Mouse (Mus musculus): ENCODE data around the gene Olfr304. TPM values are rescaled to one million over a fixed set of nuclear protein-coding genes. Genes with fewer than 3 reads are reported as not detected.
"Not testable (repeated sequence)": the region's sequence is repeated elsewhere in the genome, so short reads cannot be mapped to it uniquely, and the experiment has no call there.

The Olfr304 gene
- not detected in 2 replicates for polyA plus RNA-seq (2015; fragmentation: Nextera tagmentation; extraction: Ambion mirVana)

DNA sequence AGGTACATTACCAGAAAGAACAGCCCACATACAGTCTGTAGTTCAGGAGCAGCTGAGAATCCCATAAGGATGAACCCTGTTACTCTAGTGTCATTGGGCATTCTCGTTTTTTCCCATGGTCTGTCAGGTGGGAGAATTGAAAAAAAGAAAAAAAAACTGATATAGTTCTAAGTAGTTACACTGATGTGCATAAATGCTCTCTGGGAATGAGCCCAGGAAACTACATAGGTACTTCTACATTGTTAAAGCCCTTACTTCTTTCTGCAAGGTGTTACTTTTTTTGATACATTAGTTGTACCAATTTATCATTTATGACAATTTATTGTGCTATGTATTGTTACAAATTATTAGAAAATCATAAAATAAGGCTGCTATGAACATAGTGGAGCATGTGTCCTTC, at the start of gene Olfr304:
Gene Olfr304 (minus strand): TSS at position 101 of the 400 bp plus-strand sequence.
- Histone ChIP-seq H3K36me3 (no peaks in the 10 kb centered on the region), H3K9me3 (no peaks in the 10 kb centered on the region), H3K9ac (no peak within 1 kb of the TSS), H3K27ac (no peak within 1 kb of the TSS), H3K27me3 (no peaks in the 10 kb centered on the region), H3K4me2 (no peak within 1 kb of the TSS), H3K4me1 (replicated peaks) (no peaks in the 10 kb centered on the region), H3K4me3 (no peak within 1 kb of the TSS)
- ATAC-seq (ENCODE audit: low FRiP score), result no peak
- 88% methylated on average over 1 of the region's 1 CpGs for WGBS

DNA sequence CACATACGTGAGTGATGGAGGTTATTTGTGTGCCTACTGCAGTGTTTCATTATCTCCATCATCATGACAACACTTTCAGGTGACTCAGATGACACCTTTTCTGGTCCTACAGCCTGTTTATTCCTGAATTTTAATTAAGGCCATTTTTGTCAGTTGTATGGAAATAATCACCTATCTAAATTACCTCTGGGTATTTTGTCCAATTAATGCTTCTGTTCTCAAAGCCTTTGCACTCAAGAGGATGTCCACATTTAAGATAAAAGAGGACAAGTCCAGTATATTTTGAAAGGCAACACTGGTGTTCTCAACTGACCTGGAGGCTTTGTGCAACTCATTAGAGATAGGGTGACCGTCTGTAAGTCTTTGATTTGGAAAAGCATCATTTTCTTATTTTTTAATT, 17.1 kb upstream of the Olfr304 start, which contains the start of gene Olfr301:
Gene Olfr301 (plus strand): TSS at position 301 of the 400 bp plus-strand sequence.
- no peak within 1 kb of the TSS for H3K27ac ChIP-seq
- no peak within 1 kb of the TSS for H3K4me2 ChIP-seq
- no peaks in the 10 kb centered on the region for H3K9me3 ChIP-seq
- H3K9ac ChIP-seq, result no peak within 1 kb of the TSS
- ATAC-seq (ENCODE audit: low FRiP score), result no peak
- H3K4me1 ChIP-seq (replicated peaks), result no peaks in the 10 kb centered on the region
- H3K4me3 ChIP-seq, result no peak within 1 kb of the TSS
- no peaks in the 10 kb centered on the region for H3K27me3 ChIP-seq
- H3K36me3 ChIP-seq, result no peaks in the 10 kb centered on the region
- WGBS, result 88% methylated on average over 2 of the region's 2 CpGs

DNA sequence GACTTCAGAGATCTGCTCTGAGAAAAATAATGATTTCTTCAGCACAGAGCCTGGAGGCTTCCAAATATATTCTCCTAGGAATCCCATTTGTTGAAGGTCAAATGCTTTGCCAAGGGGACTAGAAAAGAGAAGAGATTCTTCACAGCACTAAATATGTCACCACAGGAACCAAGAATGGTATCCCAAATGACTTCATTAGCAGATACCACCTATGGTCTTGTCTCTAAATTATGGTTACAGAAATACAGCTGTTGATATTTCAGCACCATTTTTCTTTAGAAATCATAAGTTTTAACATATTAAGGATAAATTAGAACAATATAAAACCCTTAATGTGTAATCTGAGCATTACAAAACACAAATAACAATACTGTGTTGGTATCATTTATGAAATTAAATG, 11.2 kb upstream of the Olfr304 start, which contains the start of gene Olfr303:
Gene Olfr303 (minus strand): TSS at position 101 of the 400 bp plus-strand sequence.
- no peak within 1 kb of the TSS for H3K9ac ChIP-seq
- H3K4me3 ChIP-seq, result no peak within 1 kb of the TSS
- H3K27me3 ChIP-seq, result no peaks in the 10 kb centered on the region
- no peak within 1 kb of the TSS for H3K4me2 ChIP-seq
- H3K27ac ChIP-seq, result no peak within 1 kb of the TSS
- no peaks in the 10 kb centered on the region for H3K4me1 ChIP-seq (replicated peaks)
- H3K36me3 ChIP-seq, result no peaks in the 10 kb centered on the region
- H3K9me3 ChIP-seq, result no peaks in the 10 kb centered on the region
- ATAC-seq (ENCODE audit: low FRiP score), result no peak

DNA sequence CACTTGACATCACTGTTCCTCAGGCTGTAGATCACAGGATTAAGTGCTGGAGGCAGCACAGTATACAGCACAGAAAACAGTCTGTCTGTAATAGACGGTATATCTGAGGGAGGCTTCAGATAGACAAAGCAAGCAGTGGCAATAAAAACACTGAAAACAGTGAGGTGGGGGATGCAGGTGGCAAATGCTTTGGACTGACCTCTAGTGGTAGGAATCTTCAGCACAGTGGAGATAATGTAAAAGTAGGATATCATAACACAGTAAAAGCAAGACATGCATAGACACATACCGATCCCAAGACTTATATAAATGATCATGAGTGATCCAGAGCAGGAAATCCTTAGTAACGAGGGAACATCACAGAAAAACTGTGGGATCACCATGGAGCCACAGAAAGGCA, 689 bp downstream of the Olfr304 start:
- no peaks in the 10 kb centered on the region for H3K36me3 ChIP-seq
- no peak for ATAC-seq (ENCODE audit: low FRiP score)
- no peak overlapping the region for H3K9ac ChIP-seq
- no peak overlapping the region for H3K4me2 ChIP-seq
- 80% methylated on average over 3 of the region's 3 CpGs for WGBS
- no peaks in the 10 kb centered on the region for H3K4me1 ChIP-seq (replicated peaks)
- no peaks in the 10 kb centered on the region for H3K27me3 ChIP-seq
- no peak overlapping the region for H3K4me3 ChIP-seq
- H3K27ac ChIP-seq, result no peak overlapping the region
- H3K9me3 ChIP-seq, result no peaks in the 10 kb centered on the region

DNA sequence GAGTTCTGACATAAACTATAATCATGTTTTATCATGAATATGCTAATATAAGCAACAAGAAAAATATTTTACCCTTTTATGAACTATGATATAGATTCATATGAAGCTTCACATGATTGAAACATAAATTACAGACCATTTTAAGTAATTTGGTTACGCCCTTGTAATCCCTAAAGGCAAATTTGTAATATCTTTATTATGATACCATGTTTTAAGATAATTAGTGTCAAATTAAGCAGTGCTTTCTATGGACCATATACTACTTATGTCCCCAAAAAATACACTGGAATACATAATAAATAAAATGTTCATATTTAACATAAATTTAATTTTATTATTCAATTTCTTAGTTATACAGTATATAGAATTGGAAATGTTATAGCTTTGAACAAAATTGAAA, 19.6 kb downstream of the Olfr304 start, which contains the start of gene Olfr305:
Gene Olfr305 (minus strand): TSS at position 101 of the 400 bp plus-strand sequence.
- no peak for ATAC-seq (ENCODE audit: low FRiP score)
- Histone ChIP-seq H3K27me3 (no peaks in the 10 kb centered on the region), H3K4me2 (no peak within 1 kb of the TSS), H3K4me3 (no peak within 1 kb of the TSS), H3K4me1 (replicated peaks) (no peaks in the 10 kb centered on the region), H3K9me3 (no peaks in the 10 kb centered on the region), H3K9ac (no peak within 1 kb of the TSS), H3K27ac (no peak within 1 kb of the TSS), H3K36me3 (no peaks in the 10 kb centered on the region)
- WGBS, result 81% methylated on average over 1 of the region's 1 CpGs

DNA sequence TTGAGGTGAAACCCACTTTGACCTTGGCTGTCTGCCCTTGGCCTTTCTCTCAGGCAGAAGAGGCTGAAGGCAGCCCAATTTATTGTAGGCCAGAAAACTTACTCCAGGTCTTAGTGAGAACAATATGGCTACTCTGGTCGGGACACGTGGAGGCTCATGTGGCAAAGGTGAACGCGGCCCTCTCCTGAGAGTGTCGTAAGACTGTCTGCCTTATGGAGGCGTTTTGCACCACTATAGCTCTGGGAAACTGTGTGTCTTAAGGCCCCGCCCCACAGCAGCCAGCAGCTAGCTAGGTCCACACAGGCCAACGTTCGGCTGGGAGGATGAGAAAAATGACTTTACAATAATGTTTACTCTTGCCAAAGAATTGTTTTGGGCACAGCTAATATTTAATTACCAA, 40.2 kb downstream of the Olfr304 start:
- not testable (repeated sequence) for H3K4me2 ChIP-seq; ATAC-seq (ENCODE audit: low FRiP score); H3K27ac ChIP-seq; H3K36me3 ChIP-seq; H3K27me3 ChIP-seq; H3K9me3 ChIP-seq; H3K4me1 ChIP-seq (replicated peaks); H3K9ac ChIP-seq; H3K4me3 ChIP-seq
- WGBS, result 90% methylated on average over 9 of the region's 9 CpGs

DNA sequence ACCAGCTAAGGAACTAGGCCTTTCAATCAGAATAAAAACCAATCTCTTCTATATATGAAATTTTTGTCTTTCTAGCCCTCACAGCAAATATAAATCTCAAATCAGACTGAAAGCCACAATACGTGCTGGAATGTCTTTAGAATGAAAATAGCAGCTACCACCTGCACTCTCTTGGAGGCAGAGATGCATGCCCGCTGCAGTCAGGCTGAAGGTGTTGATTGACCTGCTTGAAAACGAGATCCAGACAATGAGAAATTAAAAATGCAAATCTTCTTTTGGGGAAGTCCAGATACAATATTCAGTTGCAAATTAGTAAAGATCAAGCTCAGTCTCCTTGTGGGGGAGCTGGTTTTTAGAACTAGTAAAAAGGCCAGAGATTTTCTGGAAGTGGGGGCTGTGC, 42.2 kb downstream of the Olfr304 start:
- ATAC-seq (ENCODE audit: low FRiP score), result no peak
- H3K27me3 ChIP-seq, result no peaks in the 10 kb centered on the region
- no peak overlapping the region for H3K4me2 ChIP-seq
- H3K9me3 ChIP-seq, result no peaks in the 10 kb centered on the region
- no peak overlapping the region for H3K9ac ChIP-seq
- 74% methylated on average over 3 of the region's 3 CpGs for WGBS
- H3K4me1 ChIP-seq (replicated peaks), result no peaks in the 10 kb centered on the region
- H3K4me3 ChIP-seq, result no peak overlapping the region
- no peaks in the 10 kb centered on the region for H3K36me3 ChIP-seq
- no peak overlapping the region for H3K27ac ChIP-seq

DNA sequence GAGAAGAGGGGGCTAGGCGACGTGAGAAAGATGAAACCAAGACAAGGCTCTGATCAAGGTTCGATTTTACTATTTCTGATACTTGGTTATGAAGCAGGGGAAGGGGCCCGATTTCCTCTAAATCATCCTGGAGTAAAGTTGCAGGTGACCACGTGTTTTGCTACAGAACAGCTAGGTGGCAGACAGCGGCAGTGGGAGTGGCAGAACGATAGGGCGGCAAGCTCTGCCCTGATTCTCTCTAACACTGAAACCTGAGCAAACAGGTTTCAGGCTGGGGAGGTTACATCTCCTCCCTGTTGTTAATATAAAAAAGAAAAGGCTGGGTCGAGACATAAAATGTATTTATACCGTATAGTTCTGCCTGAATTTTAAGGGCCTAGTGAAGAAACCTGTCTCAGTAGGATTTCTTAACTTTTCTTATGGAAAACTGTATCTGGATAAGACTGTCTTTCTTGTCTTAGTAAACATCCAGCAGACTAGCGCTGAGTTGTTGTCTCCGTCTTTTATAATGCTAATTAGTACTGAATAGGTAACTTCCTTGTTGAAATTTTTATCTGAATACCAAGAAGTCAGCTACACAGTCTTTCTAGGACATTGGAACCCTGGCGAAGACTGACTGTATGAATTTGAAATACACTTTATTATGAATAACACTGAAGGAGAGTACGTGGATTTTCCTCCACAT, 43.4 kb downstream of the Olfr304 start:
- Histone ChIP-seq H3K27me3 (no peaks in the 10 kb centered on the region), H3K9ac (no peak overlapping the region), H3K4me3 (no peak overlapping the region), H3K27ac (no peak overlapping the region), H3K9me3 (no peaks in the 10 kb centered on the region), H3K36me3 (no peaks in the 10 kb centered on the region), H3K4me2 (no peak overlapping the region), H3K4me1 (replicated peaks) (no peaks in the 10 kb centered on the region)
- ATAC-seq (ENCODE audit: low FRiP score), result no peak
- WGBS, result 82% methylated on average over 14 of the region's 14 CpGs

DNA sequence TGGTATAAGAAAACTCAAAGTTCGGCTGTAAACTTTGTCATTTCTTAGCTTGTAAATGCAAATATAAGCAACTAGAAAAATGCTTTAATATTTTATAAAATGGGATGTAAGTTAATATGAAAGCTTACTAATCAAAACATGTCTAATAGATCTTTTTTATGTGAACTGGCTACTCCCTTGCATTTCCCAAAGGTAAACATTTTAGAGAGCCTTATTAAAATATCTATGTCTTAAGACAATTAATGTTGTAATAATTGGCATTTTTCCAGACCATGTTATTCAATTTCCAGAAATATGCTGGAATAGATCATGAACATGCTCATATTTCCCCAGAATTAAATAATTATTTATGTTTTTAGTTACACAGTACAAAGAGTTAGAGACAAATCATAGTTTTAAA, 49.0 kb downstream of the Olfr304 start, which contains the start of gene Olfr307:
Gene Olfr307 (minus strand): TSS at position 101 of the 400 bp plus-strand sequence.
- H3K4me1 ChIP-seq (replicated peaks), result no peaks in the 10 kb centered on the region
- H3K27ac ChIP-seq, result no peak within 1 kb of the TSS
- no peak within 1 kb of the TSS for H3K9ac ChIP-seq
- H3K9me3 ChIP-seq, result no peaks in the 10 kb centered on the region
- H3K4me2 ChIP-seq, result no peak within 1 kb of the TSS
- WGBS, result 72% methylated on average over 1 of the region's 1 CpGs
- H3K4me3 ChIP-seq, result no peak within 1 kb of the TSS
- ATAC-seq (ENCODE audit: low FRiP score), result no peak
- no peaks in the 10 kb centered on the region for H3K36me3 ChIP-seq
- no peaks in the 10 kb centered on the region for H3K27me3 ChIP-seq

Other genes starting within 250 kb of the Olfr304 start
- gene Vmn2r75, start 214.9 kb downstream of the Olfr304 start, polyA plus RNA-seq (2015; fragmentation: Nextera tagmentation; extraction: Ambion mirVana), result not detected in 2 replicates
- gene Vmn2r76, start 140.3 kb downstream of the Olfr304 start, polyA plus RNA-seq (2015; fragmentation: Nextera tagmentation; extraction: Ambion mirVana), result not detected in 2 replicates
- gene Olfr310, start 109.5 kb downstream of the Olfr304 start, polyA plus RNA-seq (2015; fragmentation: Nextera tagmentation; extraction: Ambion mirVana), result not detected in 2 replicates
- not detected in 2 replicates for gene Olfr309, start 73.0 kb downstream of the Olfr304 start, polyA plus RNA-seq (2015; fragmentation: Nextera tagmentation; extraction: Ambion mirVana)
- gene Olfr308, start 61.0 kb downstream of the Olfr304 start, polyA plus RNA-seq (2015; fragmentation: Nextera tagmentation; extraction: Ambion mirVana), result not detected in 2 replicates
- not detected in 2 replicates for gene Olfr307, start 49.1 kb downstream of the Olfr304 start, polyA plus RNA-seq (2015; fragmentation: Nextera tagmentation; extraction: Ambion mirVana)
- gene Olfr305, start 19.7 kb downstream of the Olfr304 start, polyA plus RNA-seq (2015; fragmentation: Nextera tagmentation; extraction: Ambion mirVana), result not detected in 2 replicates
- not detected in 2 replicates for gene Olfr303, start 11.1 kb upstream of the Olfr304 start, polyA plus RNA-seq (2015; fragmentation: Nextera tagmentation; extraction: Ambion mirVana)
- gene Olfr301, start 17.2 kb upstream of the Olfr304 start, polyA plus RNA-seq (2015; fragmentation: Nextera tagmentation; extraction: Ambion mirVana), result not detected in 2 replicates
- not detected in 2 replicates for gene Olfr299, start 73.3 kb upstream of the Olfr304 start, polyA plus RNA-seq (2015; fragmentation: Nextera tagmentation; extraction: Ambion mirVana)
- not detected in 2 replicates for gene Olfr298, start 105.8 kb upstream of the Olfr304 start, polyA plus RNA-seq (2015; fragmentation: Nextera tagmentation; extraction: Ambion mirVana)
- gene Olfr297, start 133.3 kb upstream of the Olfr304 start, polyA plus RNA-seq (2015; fragmentation: Nextera tagmentation; extraction: Ambion mirVana), result not detected in 2 replicates
- gene Olfr295, start 197.2 kb upstream of the Olfr304 start, polyA plus RNA-seq (2015; fragmentation: Nextera tagmentation; extraction: Ambion mirVana), result not detected in 2 replicates
- gene Olfr294, start 230.0 kb upstream of the Olfr304 start, polyA plus RNA-seq (2015; fragmentation: Nextera tagmentation; extraction: Ambion mirVana), result not detected in 2 replicates